Mouse (Mus musculus): ENCODE measurements around the gene Tm7sf3.

GRCm38 (mm10) chr6:146650013-146650412 is 7.4 kb upstream of the Tm7sf3 start:
- TF ChIP-seq POLR2A (IDR thresholded peaks at IDR 0.05; ENCODE audit: control insufficient read depth in 1 of 2, insufficient read depth in 1 of 2, low read depth in 1 of 2, low read length in 2 of 2, poor library complexity in 1 of 2): no peak
- no peak for TF ChIP-seq EP300 (IDR thresholded peaks at IDR 0.05; ENCODE audit: low read depth in 1 of 2, low read length in 2 of 2)
- no peak for TF ChIP-seq ETS1 (IDR thresholded peaks at IDR 0.05; ENCODE audit: low read depth, low read length)
- TF ChIP-seq TCF12 (IDR thresholded peaks at IDR 0.05; ENCODE audit: low read depth, low read length): no peak
- TF ChIP-seq ZC3H11A (IDR thresholded peaks at IDR 0.05; ENCODE audit: low read depth, low read length): no peak
- no peak for TF ChIP-seq ZNF384 (IDR thresholded peaks at IDR 0.05; ENCODE audit: low read depth, low read length)
- TF ChIP-seq BHLHE40 (IDR thresholded peaks at IDR 0.05; ENCODE audit: borderline replicate concordance, low read depth, low read length): no peak
